Mouse (Mus musculus) forebrain, embryonic 16.5 days (tissue): ENCODE measurements around the gene Dmp1. TPM values are rescaled to one million over a fixed set of nuclear protein-coding genes. Genes with fewer than 3 reads are reported as not detected.

Experiments used
- ATAC-seq: fragments of 200-750 bp; cut with Nextera tagmentation; 2 replicates; pipeline ENCODE4 v1.8.0; 2017; ENCODE audit warnings: mild to moderate bottlenecking, moderate library complexity
- H3K27ac ChIP-seq: fragments of 300-500 bp; sonication (generic); 2 replicates; pipeline ENCODE4 v1.5.1; 2014; ENCODE audit warnings: low read length, control low read depth
- H3K27me3 ChIP-seq: fragments of 300-500 bp; sonication (generic); replicated peaks from 2 replicates; pipeline ENCODE4 v1.6.1; 2014; ENCODE audit warnings: low read length; ENCODE audit not compliant: control insufficient read depth, insufficient read depth
- H3K36me3 ChIP-seq: fragments of 300-500 bp; sonication (generic); 2 replicates; pipeline ENCODE4 v1.6.1; 2014; ENCODE audit not compliant: control insufficient read depth, insufficient read depth
- H3K4me1 ChIP-seq: fragments of 300-500 bp; sonication (generic); replicated peaks from 2 replicates; pipeline ENCODE4 v1.6.1; 2014; ENCODE audit warnings: low read length; ENCODE audit not compliant: control insufficient read depth, insufficient read depth
- H3K4me2 ChIP-seq: fragments of 300-500 bp; sonication (generic); 2 replicates; pipeline ENCODE4 v1.6.1; 2014; ENCODE audit warnings: mild to moderate bottlenecking, low read length, control low read depth
- H3K4me3 ChIP-seq: fragments of 300-500 bp; sonication (generic); replicated peaks from 2 replicates; pipeline ENCODE4 v1.5.1; 2014; ENCODE audit warnings: mild to moderate bottlenecking, low read length, control low read depth
- H3K9ac ChIP-seq: fragments of 300-500 bp; sonication (generic); replicated peaks from 2 replicates; pipeline ENCODE4 v1.6.1; 2014; ENCODE audit warnings: low read depth, low read length, control low read depth
- H3K9me3 ChIP-seq: fragments of 300-500 bp; sonication (generic); 2 replicates; pipeline ENCODE4 v1.6.1; 2016; ENCODE audit warnings: low read length; ENCODE audit not compliant: control insufficient read depth
- WGBS: fragments of 180-500 bp; shearing (Covaris S2); extraction: QIAGEN DNeasy Blood & Tissue Kit; methylation state at CpG from one replicate; pipeline ENCODE4 v1.1.7; 2014; 5-methylcytosine and 5-hydroxymethylcytosine counted together
- polyA plus RNA-seq: library from polyadenylated mRNA; unstranded; fragments of >200 nt; fragmentation: Nextera tagmentation; extraction: Ambion mirVana; gene quantifications from 2 replicates; pipeline ENCODE4 v1.2.1, GENCODE M21; 2015

The Dmp1 gene
- polyA plus RNA-seq, 1 experiment from 2014 or later: 0.34 TPM

DNA sequence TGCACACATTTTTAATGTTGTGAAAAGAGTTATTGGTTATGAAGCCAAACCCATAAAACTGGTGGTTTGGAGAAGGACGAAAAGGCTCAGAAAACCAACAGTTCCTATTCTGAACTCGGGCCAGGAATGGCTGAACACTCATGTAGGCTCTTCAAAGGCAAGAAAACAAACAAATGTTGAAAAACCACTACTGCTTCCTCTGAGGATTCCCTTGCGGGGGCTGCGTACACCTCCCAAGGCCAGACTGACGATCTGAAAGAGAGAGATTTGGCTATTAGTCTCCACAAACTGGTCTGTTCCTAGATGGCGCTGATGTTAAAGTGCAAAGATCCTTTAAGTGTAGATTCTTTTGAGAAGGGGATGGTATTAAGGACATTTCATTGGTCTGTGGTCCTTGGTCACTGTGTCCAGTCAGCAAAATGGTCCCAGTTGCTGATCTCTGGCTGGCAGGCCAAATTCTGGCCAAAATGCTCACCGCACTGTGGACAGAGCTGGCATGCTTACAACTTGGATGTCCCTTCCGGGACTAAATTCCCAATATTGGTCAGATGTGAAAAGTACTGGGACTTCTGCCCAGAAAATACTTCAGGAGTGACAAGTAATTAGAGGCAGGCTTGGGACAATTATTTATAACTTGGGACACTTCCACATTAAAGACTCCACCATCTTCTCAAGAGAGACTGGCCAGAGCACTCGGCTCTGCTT is 37.4 kb downstream of the Dmp1 start:
- Histone ChIP-seq H3K9me3 (no peaks in the 10 kb centered on the region), H3K4me3 (no peak overlapping the region), H3K4me1 (peaks cover 3% of the 10 kb centered on the region; the same call in 1 of the 2 replicates), H3K9ac (no peak overlapping the region), H3K4me2 (no peak overlapping the region), H3K36me3 (no peaks in the 10 kb centered on the region), H3K27ac (no peak overlapping the region), H3K27me3 (no peaks in the 10 kb centered on the region)
- ATAC-seq: no peak
- 78% methylated on average over 9 of the region's 9 CpGs for WGBS

DNA sequence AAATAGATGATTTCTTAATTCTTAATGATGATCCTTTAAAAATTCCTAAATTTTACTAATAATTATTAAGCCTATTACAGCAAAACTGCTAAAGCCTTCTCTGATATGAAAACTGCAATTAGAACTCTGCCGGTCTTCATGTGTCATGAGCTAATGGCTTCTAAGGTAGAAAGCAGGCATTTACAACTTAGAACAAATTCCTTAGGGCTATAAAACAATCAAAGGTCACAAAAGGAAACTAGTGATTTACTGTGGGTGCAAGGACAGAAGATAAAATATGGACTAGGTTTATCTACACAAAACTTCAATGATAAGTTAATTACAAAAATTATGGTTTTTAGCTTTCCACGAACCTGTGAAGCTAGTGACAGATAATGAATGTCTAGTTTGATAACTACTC is 41.8 kb downstream of the Dmp1 start:
- no peak overlapping the region for H3K27ac ChIP-seq
- WGBS: 93% methylated on average over 2 of the region's 2 CpGs
- H3K9me3 ChIP-seq: no peaks in the 10 kb centered on the region
- H3K36me3 ChIP-seq: no peaks in the 10 kb centered on the region
- no peak overlapping the region for H3K4me3 ChIP-seq
- ATAC-seq: no peak
- no peaks in the 10 kb centered on the region for H3K4me1 ChIP-seq
- H3K4me2 ChIP-seq: no peak overlapping the region
- no peak overlapping the region for H3K9ac ChIP-seq
- H3K27me3 ChIP-seq: no peaks in the 10 kb centered on the region

DNA sequence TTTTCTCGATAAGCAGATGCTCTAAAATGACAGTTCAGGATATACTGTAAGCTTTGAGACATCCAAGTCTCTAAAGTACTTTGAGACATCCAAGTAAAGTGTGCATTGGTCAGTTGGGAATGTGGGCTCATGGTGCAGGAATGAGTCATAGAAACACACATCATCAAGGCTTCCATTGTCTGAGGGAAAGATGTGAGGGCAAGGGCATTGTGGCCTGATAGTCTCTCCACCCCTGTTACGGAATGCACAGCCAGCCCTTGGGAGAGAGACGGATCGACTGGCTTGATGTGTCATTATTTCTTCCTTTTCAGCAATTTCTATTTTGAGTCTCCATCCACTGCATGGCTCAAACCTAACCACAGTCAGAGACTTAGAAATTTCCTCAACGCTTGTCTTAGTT is 49.4 kb downstream of the Dmp1 start:
- Histone ChIP-seq H3K9me3 (no peaks in the 10 kb centered on the region), H3K4me2 (no peak overlapping the region), H3K4me1 (no peaks in the 10 kb centered on the region), H3K27ac (no peak overlapping the region), H3K4me3 (no peak overlapping the region), H3K9ac (no peak overlapping the region), H3K36me3 (no peaks in the 10 kb centered on the region), H3K27me3 (no peaks in the 10 kb centered on the region)
- 89% methylated on average over 5 of the region's 5 CpGs for WGBS
- no peak for ATAC-seq

DNA sequence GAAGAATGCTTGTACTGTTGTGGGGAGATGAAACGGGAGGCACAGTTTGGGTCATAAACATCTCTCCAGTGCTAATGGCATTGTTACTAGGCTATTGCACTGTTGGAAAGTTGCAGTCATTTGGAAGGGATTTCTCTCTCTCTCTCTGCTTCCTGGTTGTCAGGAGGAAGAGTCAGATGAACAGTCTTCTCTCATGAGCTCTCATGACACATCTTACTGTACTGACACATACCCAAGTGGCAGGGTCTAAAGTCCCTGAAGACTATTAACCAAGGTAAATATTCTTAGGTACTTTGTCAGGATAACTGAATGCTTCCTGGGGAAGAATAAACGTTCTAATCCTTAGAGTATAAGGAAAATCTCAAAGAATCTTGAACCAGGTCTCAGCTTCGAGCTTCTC is 54.2 kb downstream of the Dmp1 start:
- 71% methylated on average over 3 of the region's 3 CpGs for WGBS
- H3K27ac ChIP-seq: no peak overlapping the region

DNA sequence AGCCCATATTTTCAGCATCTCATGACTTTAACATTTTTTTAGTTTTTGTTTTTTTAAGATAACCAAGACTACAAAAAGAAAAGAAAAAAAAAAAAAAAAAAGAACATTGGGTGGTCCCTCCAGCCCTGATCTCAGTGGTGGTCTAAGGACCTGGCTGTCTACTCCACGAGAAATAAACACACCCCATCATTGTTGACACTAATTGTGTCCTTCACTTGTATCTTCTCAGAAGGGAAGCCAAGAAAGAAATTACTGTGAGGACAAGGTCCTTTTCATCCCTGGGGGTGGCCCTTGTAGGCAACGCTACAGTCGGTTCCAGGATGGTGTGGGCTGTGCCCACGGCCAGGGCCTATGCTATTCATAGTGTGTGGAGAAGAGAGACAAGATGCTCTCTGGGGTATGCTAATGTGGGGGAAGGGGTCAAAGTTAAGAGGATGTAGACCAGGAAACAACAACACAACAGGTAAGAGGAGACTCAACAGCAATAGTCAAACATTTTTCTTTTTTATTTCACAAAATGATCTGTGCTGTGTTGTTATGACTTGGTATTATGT is 59.6 kb downstream of the Dmp1 start:
- no peak overlapping the region for H3K4me2 ChIP-seq
- H3K27me3 ChIP-seq: no peaks in the 10 kb centered on the region
- ATAC-seq: no peak
- WGBS: 82% methylated on average over 4 of the region's 4 CpGs
- H3K36me3 ChIP-seq: no peaks in the 10 kb centered on the region
- no peaks in the 10 kb centered on the region for H3K9me3 ChIP-seq
- H3K9ac ChIP-seq: no peak overlapping the region
- no peak overlapping the region for H3K4me3 ChIP-seq
- no peaks in the 10 kb centered on the region for H3K4me1 ChIP-seq
- no peak overlapping the region for H3K27ac ChIP-seq

More for the DNA sequence above, 54.2 kb downstream of the Dmp1 start:
- ATAC-seq: no peak
- H3K36me3 ChIP-seq: no peaks in the 10 kb centered on the region
- H3K27me3 ChIP-seq: no peaks in the 10 kb centered on the region
- H3K9me3 ChIP-seq: no peaks in the 10 kb centered on the region
- H3K4me2 ChIP-seq: no peak overlapping the region
- no peak overlapping the region for H3K4me3 ChIP-seq
- no peaks in the 10 kb centered on the region for H3K4me1 ChIP-seq
- H3K9ac ChIP-seq: no peak overlapping the region

DNA sequence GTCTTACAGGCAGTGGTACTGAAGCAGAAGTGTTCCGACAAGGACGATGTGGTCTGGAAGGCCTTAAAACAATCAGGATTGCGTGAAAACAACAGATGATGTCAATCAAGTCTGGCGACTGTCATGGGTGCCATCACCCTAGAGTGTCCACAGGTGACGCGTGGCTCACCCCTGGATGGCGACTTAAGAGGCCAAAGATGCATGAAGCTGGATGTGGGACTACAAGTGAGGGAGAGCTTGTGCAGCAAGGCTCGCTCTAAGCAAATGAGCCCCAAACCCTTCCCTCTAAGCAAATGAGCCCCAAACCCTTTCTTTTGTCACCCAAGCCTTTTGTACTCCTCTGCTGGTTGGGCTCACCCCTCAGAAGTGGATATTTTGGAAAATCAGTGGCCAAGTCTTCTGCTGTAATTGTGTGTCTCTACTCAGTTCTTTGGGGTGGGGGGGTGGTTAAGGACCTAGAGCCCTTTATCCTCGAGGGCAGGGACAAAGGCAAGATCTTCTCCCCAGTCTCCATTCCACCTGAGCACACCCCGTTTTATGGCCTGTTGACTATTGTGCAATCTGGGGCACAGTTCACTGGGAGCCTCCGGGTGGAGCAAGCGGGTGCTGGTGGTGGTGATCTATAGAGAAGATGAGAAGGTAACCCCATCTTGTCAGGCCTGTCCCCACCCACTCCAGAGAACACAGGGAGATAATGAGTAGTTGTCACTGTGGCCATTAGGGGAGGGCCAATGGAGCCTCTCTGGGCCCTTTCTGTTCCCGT is 60.8 kb downstream of the Dmp1 start:
- Histone ChIP-seq H3K4me3 (no peak overlapping the region), H3K4me1 (no peaks in the 10 kb centered on the region), H3K27me3 (no peaks in the 10 kb centered on the region), H3K27ac (no peak overlapping the region), H3K4me2 (no peak overlapping the region), H3K9me3 (no peaks in the 10 kb centered on the region), H3K9ac (no peak overlapping the region), H3K36me3 (no peaks in the 10 kb centered on the region)
- 87% methylated on average over 13 of the region's 13 CpGs for WGBS
- no peak for ATAC-seq

Other genes with a start within 250 kb of the Dmp1 start
- gene Hsd17b13, start 225.2 kb upstream of the Dmp1 start, polyA plus RNA-seq: not detected in 2 replicates
- 1.7 and 1.8 TPM in 2 replicates for gene Hsd17b11, start 180.7 kb upstream of the Dmp1 start, polyA plus RNA-seq
- gene Nudt9, start 156.3 kb upstream of the Dmp1 start, polyA plus RNA-seq: 55.9 and 57.8 TPM in 2 replicates
- gene Gm17660, start 125.0 kb upstream of the Dmp1 start, polyA plus RNA-seq: not detected in 2 replicates
- 110 and 137 TPM in 2 replicates for gene Sparcl1, start 88.9 kb upstream of the Dmp1 start, polyA plus RNA-seq
- 0.04 TPM in 1 of 2 replicates, not detected in the other for gene Dspp, start 31.9 kb upstream of the Dmp1 start, polyA plus RNA-seq
- gene Ibsp, start 96.6 kb downstream of the Dmp1 start, polyA plus RNA-seq: 0.79 and 14.0 TPM in 2 replicates
- not detected in 2 replicates for gene Mepe, start 122.7 kb downstream of the Dmp1 start, polyA plus RNA-seq
- gene Spp1, start 232.5 kb downstream of the Dmp1 start, polyA plus RNA-seq: 12.1 and 43.3 TPM in 2 replicates